Mouse (Mus musculus): ENCODE measurements around the gene Pcbd1. TPM values are rescaled to one million over a fixed set of nuclear protein-coding genes. Genes with fewer than 3 reads are reported as not detected.

The Pcbd1 gene
- total RNA-seq, 1 experiment from 2014 or later, result not detected

- ATAC-seq (replicated peaks; ENCODE audit: insufficient number of reproducible peaks, low FRiP score, low TSS enrichment, poor library complexity, severe bottlenecking), result no peak
These were observed 2.6 kb upstream of the Pcbd1 start for GRCm38 (mm10) chr10:61086502-61086901.

DNA sequence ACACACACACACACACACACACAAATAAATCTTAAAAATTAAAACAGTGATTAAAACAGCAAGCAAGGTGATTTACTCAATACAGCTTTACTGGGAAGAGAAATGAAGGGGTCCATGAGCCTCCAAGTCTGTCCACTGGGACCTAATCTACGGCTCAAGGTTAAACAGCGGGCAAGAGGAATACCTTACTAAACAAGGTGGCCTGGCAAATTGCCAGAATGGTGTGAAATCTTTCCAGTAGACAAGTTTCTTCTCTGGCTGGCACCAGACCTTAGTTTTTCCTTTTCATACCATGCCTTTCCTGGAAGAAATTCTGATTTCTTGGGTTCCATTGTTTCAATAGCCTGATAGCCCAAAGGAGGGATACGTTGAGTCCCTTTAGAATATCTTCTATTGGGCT lies 663 bp upstream of the Pcbd1 start:
- ATAC-seq (replicated peaks; ENCODE audit: insufficient number of reproducible peaks, low FRiP score, low TSS enrichment, poor library complexity, severe bottlenecking), result no peak

- no peak for ATAC-seq (replicated peaks; ENCODE audit: insufficient number of reproducible peaks, low FRiP score, low TSS enrichment, poor library complexity, severe bottlenecking)
These were observed 2.7 kb downstream of the Pcbd1 start for GRCm38 (mm10) chr10:61091866-61092265.

DNA sequence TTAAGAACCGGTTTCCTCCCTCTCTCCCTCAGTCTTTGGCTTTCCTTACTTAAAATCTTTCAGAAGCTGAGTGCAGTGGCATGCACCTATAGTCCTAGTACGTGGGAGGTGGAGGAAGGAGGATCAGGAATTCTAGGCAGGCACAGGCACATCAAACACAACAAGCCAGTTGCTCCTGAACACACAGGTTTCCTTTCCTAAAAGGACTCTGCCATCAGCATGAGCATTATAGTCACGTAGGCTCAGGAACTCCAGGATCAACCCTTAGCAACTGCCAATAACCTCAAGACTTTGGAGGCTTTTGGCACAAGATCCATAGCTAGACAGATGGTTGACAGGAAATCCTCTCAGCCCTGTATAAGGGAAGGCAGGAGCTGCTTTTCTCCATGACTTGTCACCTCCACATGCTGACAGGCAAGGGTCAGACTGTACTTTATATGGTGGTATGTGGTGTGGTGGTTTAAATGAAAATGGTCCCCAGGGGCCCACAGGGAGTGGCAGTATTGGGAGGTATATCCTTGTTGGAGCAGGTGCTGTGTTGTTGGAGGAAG lies 14.5 kb downstream of the Pcbd1 start:
- ATAC-seq (replicated peaks; ENCODE audit: insufficient number of reproducible peaks, low FRiP score, low TSS enrichment, poor library complexity, severe bottlenecking), result no peak

GRCm38 (mm10) chr10:61114246-61114720 lies 25.2 kb downstream of the Pcbd1 start:
- ATAC-seq (replicated peaks; ENCODE audit: insufficient number of reproducible peaks, low FRiP score, low TSS enrichment, poor library complexity, severe bottlenecking), result peak; percentile 50; the same call in 1 of the 2 replicates

DNA sequence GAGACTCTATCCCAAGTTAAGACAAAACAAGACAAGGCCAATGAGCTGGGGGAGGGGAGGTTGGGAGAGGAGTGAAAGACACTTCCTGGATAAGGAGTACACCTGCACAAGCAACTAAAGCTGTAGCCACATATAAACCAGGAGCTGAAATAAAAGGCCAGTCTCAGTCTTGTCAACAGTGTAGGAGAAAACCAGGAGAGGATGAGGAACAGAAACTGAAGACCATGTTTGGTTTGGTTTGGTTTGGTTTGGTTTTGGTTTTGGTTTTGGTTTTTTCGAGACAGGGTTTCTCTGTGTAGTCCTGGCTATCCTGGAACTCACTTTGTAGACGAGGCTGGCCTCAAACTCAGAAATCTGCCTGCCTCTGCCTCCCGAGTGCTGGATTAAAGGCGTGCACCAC lies 32.6 kb downstream of the Pcbd1 start:
- ATAC-seq (replicated peaks; ENCODE audit: insufficient number of reproducible peaks, low FRiP score, low TSS enrichment, poor library complexity, severe bottlenecking), result peak; percentile 61; the same call in 1 of the 2 replicates

- no peak for ATAC-seq (replicated peaks; ENCODE audit: insufficient number of reproducible peaks, low FRiP score, low TSS enrichment, poor library complexity, severe bottlenecking)
These were observed 34.3 kb downstream of the Pcbd1 start for GRCm38 (mm10) chr10:61123276-61123913.

DNA sequence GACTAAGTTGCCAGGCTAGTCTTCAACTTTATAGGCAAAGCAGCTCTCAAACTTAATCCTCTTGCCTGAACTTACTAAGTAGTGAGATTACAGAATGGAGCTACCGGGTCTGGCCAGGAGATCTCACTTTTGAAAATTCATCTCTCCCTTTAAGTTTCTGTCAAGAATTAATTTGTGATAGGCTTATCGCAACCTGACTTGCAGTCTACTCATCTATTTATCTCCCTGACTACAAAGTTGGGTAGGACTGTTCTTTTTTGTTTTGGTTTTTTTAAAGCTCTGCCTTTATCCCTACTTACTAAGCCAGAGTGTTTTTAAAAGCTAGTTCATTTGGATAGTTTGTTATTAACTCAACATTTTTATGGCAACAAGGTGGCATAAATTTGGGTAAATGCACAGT lies 35.3 kb downstream of the Pcbd1 start:
- ATAC-seq (replicated peaks; ENCODE audit: insufficient number of reproducible peaks, low FRiP score, low TSS enrichment, poor library complexity, severe bottlenecking), result no peak

- ATAC-seq (replicated peaks; ENCODE audit: insufficient number of reproducible peaks, low FRiP score, low TSS enrichment, poor library complexity, severe bottlenecking), result no peak
These were observed 39.7 kb downstream of the Pcbd1 start for GRCm38 (mm10) chr10:61128701-61129365.

- no peak for ATAC-seq (replicated peaks; ENCODE audit: insufficient number of reproducible peaks, low FRiP score, low TSS enrichment, poor library complexity, severe bottlenecking)
These were observed 41.8 kb downstream of the Pcbd1 start for GRCm38 (mm10) chr10:61130959-61131358.

DNA sequence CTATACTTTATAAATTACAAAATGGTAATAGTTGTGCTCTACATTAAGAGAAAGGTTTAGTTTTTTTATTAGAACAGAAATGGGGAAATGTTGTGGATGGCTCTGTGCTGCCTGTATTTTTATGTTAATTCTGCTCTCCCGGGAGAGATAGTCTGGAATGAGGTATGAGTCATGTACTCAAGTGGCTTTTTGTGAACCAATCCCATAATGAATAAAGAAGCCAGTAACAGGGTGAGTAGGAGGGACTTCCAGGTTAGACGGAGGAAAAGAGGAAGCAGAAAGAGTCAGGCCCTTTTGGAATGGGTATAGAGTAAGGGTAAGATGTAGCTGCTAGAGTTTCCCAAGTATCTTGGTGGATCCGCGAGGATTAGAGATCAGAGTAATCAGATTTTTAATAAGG lies 44.9 kb downstream of the Pcbd1 start:
- ATAC-seq (replicated peaks; ENCODE audit: insufficient number of reproducible peaks, low FRiP score, low TSS enrichment, poor library complexity, severe bottlenecking), result no peak

DNA sequence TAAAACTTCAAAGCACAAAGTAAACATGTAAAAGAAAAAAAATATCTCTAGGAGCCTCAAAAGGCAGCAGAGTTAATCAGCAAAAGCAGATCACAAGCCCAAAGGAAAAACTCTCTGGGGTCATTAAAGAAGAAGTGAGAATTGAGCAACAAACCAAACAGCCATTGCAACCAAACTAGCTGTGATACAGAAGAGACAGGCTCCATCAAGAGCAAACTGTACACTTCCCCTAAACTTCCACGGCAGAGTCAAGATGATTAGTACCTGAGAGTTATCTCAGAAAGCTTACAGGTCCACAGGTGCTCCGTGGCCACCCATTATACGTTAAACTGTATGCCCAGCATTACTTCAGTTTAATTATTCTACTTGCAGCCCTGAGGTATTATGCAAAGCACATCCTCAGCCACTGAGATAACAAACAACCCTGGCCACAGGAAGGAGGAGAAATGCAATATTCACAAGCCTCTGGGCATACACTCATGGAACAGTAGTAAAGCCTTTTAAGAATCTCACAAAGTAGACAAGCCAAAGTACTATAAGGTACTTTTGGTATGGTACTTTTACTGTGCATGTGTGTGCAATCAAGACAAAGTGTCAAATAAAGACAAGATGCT lies 46.2 kb downstream of the Pcbd1 start:
- ATAC-seq (replicated peaks; ENCODE audit: insufficient number of reproducible peaks, low FRiP score, low TSS enrichment, poor library complexity, severe bottlenecking), result peak; percentile 61

DNA sequence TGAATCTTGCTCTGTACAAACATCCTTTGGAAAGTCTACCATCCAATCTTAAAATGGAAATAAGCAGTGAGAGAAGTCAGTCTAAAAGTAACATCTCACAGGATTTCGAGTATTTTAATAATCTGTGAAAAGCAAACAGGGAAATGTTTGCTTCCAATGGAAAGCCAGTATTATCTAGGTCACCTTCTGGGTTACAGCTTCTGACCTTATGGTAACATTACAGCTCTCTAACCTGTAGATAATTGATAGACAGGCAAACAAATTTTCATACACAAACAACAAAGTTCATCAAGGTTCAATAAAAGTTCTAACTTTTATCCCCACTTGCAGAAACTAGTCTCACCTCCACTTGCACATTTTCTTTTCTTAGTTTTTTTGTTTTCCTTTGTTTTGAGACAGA lies 48.4 kb downstream of the Pcbd1 start:
- ATAC-seq (replicated peaks; ENCODE audit: insufficient number of reproducible peaks, low FRiP score, low TSS enrichment, poor library complexity, severe bottlenecking), result no peak

- no peak for ATAC-seq (replicated peaks; ENCODE audit: insufficient number of reproducible peaks, low FRiP score, low TSS enrichment, poor library complexity, severe bottlenecking)
These were observed 54.2 kb downstream of the Pcbd1 start for GRCm38 (mm10) chr10:61143343-61143742.

Other genes starting within 250 kb of the Pcbd1 start
- gene Sgpl1, start 58.4 kb downstream of the Pcbd1 start, total RNA-seq (2017), result 60.5 to 72.5 TPM (median 69.9 TPM) in 3 replicates
- not detected in 3 replicates for gene Tbata, start 82.6 kb downstream of the Pcbd1 start, total RNA-seq (2017)
- gene Adamts14, start 184.1 kb downstream of the Pcbd1 start, total RNA-seq (2017), result 25.6 to 108 TPM (median 30.9 TPM) in 3 replicates
- gene Prf1, start 208.5 kb downstream of the Pcbd1 start, total RNA-seq (2017), result 250 to 831 TPM (median 313 TPM) in 3 replicates

Measured in monocyte, adult 5-6 weeks (primary cell).